Mouse (Mus musculus): Measurements from ENCODE around the gene Hbq1a. TPM values are rescaled to one million over a fixed set of nuclear protein-coding genes. Genes with fewer than 3 reads are reported as not detected.

Hbq1a gene
- polyA plus RNA-seq, 1 experiment from 2014 or later = 0.75 TPM

DNA sequence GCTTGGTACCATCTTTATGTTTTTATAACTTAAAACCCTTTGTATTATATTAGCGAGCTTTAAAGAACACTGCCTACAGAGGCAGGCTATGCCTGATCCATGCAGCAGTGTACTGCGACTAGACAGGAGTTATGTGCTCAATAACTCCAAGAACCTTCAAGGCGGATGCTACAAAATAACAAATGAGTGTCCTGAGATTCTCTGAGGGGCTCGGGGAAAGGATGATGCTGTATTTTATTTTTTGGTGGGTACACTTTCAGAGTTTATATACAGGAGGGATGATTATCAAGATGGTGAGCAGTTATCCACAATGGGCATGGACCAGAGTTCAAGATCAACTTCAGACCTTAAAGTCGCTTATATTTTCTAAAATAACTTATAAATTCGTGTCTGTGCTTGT, 33.1 kb upstream of the Hbq1a start:
- Histone ChIP-seq H3K9me3 (replicated peaks; ENCODE audit: control insufficient read depth, low read length) (no peaks in the 10 kb centered on the region), H3K4me1 (ENCODE audit: control insufficient read depth, insufficient read depth, low read length) (peaks cover 5% of the 10 kb centered on the region; the same call in 1 of the 2 replicates), H3K4me3 (ENCODE audit: low read depth, low read length) (peak overlapping the region; percentile 47), H3K9ac (ENCODE audit: low read length) (peak overlapping the region; percentile 78), H3K36me3 (ENCODE audit: control insufficient read depth, insufficient read depth, low read length) (no peaks in the 10 kb centered on the region; the same call in 1 of the 2 replicates), H3K4me2 (ENCODE audit: low read length) (peak overlapping the region; percentile 50), H3K27ac (ENCODE audit: low read depth, low read length) (peak overlapping the region; percentile 88; the same call in 1 of the 2 replicates), H3K27me3 (replicated peaks; ENCODE audit: control insufficient read depth, insufficient read depth, low read length) (no peaks in the 10 kb centered on the region)
- no peak; the same call in 1 of the 2 replicates for ATAC-seq
- 25% methylated on average over 6 of the region's 6 CpGs for WGBS
- DNase-seq (ENCODE audit: low spot score) = peak; percentile 6

- Histone ChIP-seq H3K9me3 (replicated peaks; ENCODE audit: control insufficient read depth, low read length) (no peaks in the 10 kb centered on the region), H3K4me3 (ENCODE audit: low read depth, low read length) (peak within 1 kb of the TSS; percentile 47), H3K27me3 (replicated peaks; ENCODE audit: control insufficient read depth, insufficient read depth, low read length) (no peaks in the 10 kb centered on the region), H3K36me3 (ENCODE audit: control insufficient read depth, insufficient read depth, low read length) (no peaks in the 10 kb centered on the region; the same call in 1 of the 2 replicates), H3K4me2 (ENCODE audit: low read length) (peak within 1 kb of the TSS; percentile 50), H3K9ac (ENCODE audit: low read length) (peak within 1 kb of the TSS; percentile 78), H3K4me1 (ENCODE audit: control insufficient read depth, insufficient read depth, low read length) (peaks cover 5% of the 10 kb centered on the region; the same call in 1 of the 2 replicates), H3K27ac (ENCODE audit: low read depth, low read length) (peak within 1 kb of the TSS; percentile 88)
- DNase-seq (ENCODE audit: low spot score) (peak; percentile 97), ATAC-seq (peak; percentile 100)
- WGBS = under 1% methylated on average over 54 of the region's 54 CpGs
These were observed 32.5 kb upstream of the Hbq1a start, which contains the start of gene Nprl3 for GRCm38 (mm10) chr11:32267188-32267884. Gene Nprl3 (minus strand): TSS chr11:32267707.

GRCm38 (mm10) chr11:32267964-32268363, 31.9 kb upstream of the Hbq1a start:
- peak overlapping the region; percentile 47 for H3K4me3 ChIP-seq (ENCODE audit: low read depth, low read length)
- H3K4me2 ChIP-seq (ENCODE audit: low read length) = peak overlapping the region; percentile 50
- H3K9ac ChIP-seq (ENCODE audit: low read length) = peak overlapping the region; percentile 78
- H3K27me3 ChIP-seq (replicated peaks; ENCODE audit: control insufficient read depth, insufficient read depth, low read length) = no peaks in the 10 kb centered on the region
- WGBS = 21% methylated on average over 5 of the region's 5 CpGs
- ATAC-seq = peak; percentile 18
- no peaks in the 10 kb centered on the region for H3K9me3 ChIP-seq (replicated peaks; ENCODE audit: control insufficient read depth, low read length)
- no peak for DNase-seq (ENCODE audit: low spot score)
- H3K4me1 ChIP-seq (ENCODE audit: control insufficient read depth, insufficient read depth, low read length) = peaks cover 5% of the 10 kb centered on the region; the same call in 1 of the 2 replicates
- H3K36me3 ChIP-seq (ENCODE audit: control insufficient read depth, insufficient read depth, low read length) = no peaks in the 10 kb centered on the region; the same call in 1 of the 2 replicates
- no peak overlapping the region for H3K27ac ChIP-seq (ENCODE audit: low read depth, low read length)

- Histone ChIP-seq H3K4me2 (ENCODE audit: low read length) (no peak overlapping the region), H3K27ac (ENCODE audit: low read depth, low read length) (no peak overlapping the region), H3K4me1 (ENCODE audit: control insufficient read depth, insufficient read depth, low read length) (peaks cover 5% of the 10 kb centered on the region; the same call in 1 of the 2 replicates), H3K27me3 (replicated peaks; ENCODE audit: control insufficient read depth, insufficient read depth, low read length) (no peaks in the 10 kb centered on the region), H3K9me3 (replicated peaks; ENCODE audit: control insufficient read depth, low read length) (no peaks in the 10 kb centered on the region), H3K9ac (ENCODE audit: low read length) (no peak overlapping the region), H3K4me3 (ENCODE audit: low read depth, low read length) (no peak overlapping the region), H3K36me3 (ENCODE audit: control insufficient read depth, insufficient read depth, low read length) (no peaks in the 10 kb centered on the region)
- 83% methylated on average over 5 of the region's 5 CpGs for WGBS
- no peak for ATAC-seq
- no peak for DNase-seq (ENCODE audit: low spot score)
These were observed 30.9 kb upstream of the Hbq1a start for GRCm38 (mm10) chr11:32268952-32269351.

DNA sequence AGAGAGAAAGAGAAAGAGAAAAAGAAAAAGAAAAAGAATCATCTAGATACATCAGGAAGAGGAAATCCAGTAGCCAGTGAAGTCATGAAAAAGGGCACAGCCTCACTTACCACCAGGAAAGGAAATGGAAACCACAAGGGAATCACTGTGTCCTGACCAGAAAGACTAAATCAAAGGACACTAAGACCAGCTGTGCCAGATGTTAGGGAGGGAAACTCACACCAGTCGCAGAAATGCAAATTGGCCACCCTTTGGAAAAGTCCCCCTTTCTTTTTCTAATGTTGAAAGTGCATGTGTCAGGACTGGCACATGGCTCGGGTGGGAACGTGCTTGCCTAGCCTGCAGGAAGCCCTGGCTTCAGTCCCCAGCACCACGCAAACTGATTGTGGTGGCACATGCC, 28.7 kb upstream of the Hbq1a start:
- Histone ChIP-seq H3K27me3 (replicated peaks; ENCODE audit: control insufficient read depth, insufficient read depth, low read length) (no peaks in the 10 kb centered on the region), H3K27ac (ENCODE audit: low read depth, low read length) (no peak overlapping the region), H3K36me3 (ENCODE audit: control insufficient read depth, insufficient read depth, low read length) (no peaks in the 10 kb centered on the region), H3K4me3 (ENCODE audit: low read depth, low read length) (no peak overlapping the region), H3K9ac (ENCODE audit: low read length) (no peak overlapping the region), H3K4me2 (ENCODE audit: low read length) (no peak overlapping the region), H3K4me1 (ENCODE audit: control insufficient read depth, insufficient read depth, low read length) (peaks cover 5% of the 10 kb centered on the region; the same call in 1 of the 2 replicates), H3K9me3 (replicated peaks; ENCODE audit: control insufficient read depth, low read length) (no peaks in the 10 kb centered on the region)
- ATAC-seq = no peak
- whole genome bisulfite sequencing = 43% methylated on average over 4 of the region's 4 CpGs
- no peak for DNase-seq (ENCODE audit: low spot score)

DNA sequence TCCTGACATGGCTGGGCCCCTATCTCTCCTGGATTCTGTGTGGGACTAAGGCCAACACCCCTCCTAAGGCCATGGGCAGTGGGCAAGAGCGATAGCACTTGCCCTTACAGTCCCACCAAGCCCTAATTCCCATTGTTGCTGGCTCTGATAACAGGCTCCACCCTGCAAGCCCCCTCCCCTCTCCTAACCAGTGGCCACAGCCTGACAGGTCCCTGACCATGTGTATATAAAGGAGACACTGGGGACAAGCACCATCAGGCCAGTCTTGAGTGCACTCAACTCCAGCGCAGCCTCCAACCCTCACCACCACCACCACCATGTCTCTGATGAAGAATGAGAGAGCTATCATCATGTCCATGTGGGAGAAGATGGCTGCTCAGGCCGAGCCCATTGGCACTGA, 23.5 kb upstream of the Hbq1a start, which contains the start of gene Hba-x:
Gene Hba-x (plus strand): TSS at position 54 of the 400 bp plus-strand sequence.
- Histone ChIP-seq H3K4me1 (ENCODE audit: control insufficient read depth, insufficient read depth, low read length) (no peaks in the 10 kb centered on the region), H3K9me3 (replicated peaks; ENCODE audit: control insufficient read depth, low read length) (no peaks in the 10 kb centered on the region), H3K4me3 (ENCODE audit: low read depth, low read length) (no peak within 1 kb of the TSS), H3K9ac (ENCODE audit: low read length) (no peak within 1 kb of the TSS), H3K27me3 (replicated peaks; ENCODE audit: control insufficient read depth, insufficient read depth, low read length) (no peaks in the 10 kb centered on the region), H3K36me3 (ENCODE audit: control insufficient read depth, insufficient read depth, low read length) (no peaks in the 10 kb centered on the region), H3K4me2 (ENCODE audit: low read length) (no peak within 1 kb of the TSS), H3K27ac (ENCODE audit: low read depth, low read length) (no peak within 1 kb of the TSS)
- WGBS = 69% methylated on average over 3 of the region's 3 CpGs
- no peak for ATAC-seq
- no peak for DNase-seq (ENCODE audit: low spot score)

DNA sequence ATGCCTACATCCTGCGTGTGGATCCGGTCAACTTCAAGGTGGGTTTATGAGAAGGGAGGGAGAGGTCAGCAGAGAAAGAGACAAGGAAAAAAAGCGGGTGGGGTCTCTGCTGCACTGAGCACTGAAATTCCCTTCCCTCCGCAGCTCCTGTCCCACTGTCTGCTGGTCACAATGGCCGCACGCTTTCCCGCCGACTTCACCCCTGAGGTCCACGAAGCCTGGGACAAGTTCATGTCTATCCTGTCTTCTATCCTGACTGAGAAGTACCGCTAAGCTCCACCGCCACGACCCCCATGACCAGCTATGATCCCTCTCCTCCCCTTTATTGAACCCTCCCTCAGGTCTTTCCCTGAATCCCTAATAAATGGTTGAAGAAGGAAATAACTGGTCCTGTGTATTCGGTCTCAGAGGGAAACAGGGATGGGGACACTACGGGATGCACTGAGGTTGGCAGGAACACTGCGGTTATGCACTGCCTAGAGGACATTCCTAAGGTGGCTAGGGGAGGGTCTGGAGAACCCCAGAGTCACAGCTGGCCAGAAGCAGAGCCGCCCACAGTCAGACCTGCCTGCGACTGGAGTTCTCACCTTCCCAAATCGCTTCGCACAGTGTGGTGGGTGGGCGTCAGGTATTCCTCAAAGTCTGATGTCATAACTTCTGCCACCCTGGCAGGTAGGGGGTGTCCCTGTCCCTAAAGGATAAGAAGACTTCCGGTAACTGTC, 22.0 kb upstream of the Hbq1a start:
- H3K9ac ChIP-seq (ENCODE audit: low read length) = no peak overlapping the region
- no peaks in the 10 kb centered on the region for H3K9me3 ChIP-seq (replicated peaks; ENCODE audit: control insufficient read depth, low read length)
- H3K4me2 ChIP-seq (ENCODE audit: low read length) = no peak overlapping the region
- H3K27ac ChIP-seq (ENCODE audit: low read depth, low read length) = no peak overlapping the region
- ATAC-seq = no peak
- H3K4me1 ChIP-seq (ENCODE audit: control insufficient read depth, insufficient read depth, low read length) = no peaks in the 10 kb centered on the region
- no peaks in the 10 kb centered on the region for H3K36me3 ChIP-seq (ENCODE audit: control insufficient read depth, insufficient read depth, low read length)
- H3K27me3 ChIP-seq (replicated peaks; ENCODE audit: control insufficient read depth, insufficient read depth, low read length) = no peaks in the 10 kb centered on the region
- H3K4me3 ChIP-seq (ENCODE audit: low read depth, low read length) = no peak overlapping the region
- 78% methylated on average over 21 of the region's 21 CpGs for WGBS
- no peak for DNase-seq (ENCODE audit: low spot score)

GRCm38 (mm10) chr11:32278458-32278957, 21.4 kb upstream of the Hbq1a start:
- ATAC-seq = no peak
- Histone ChIP-seq H3K4me1 (ENCODE audit: control insufficient read depth, insufficient read depth, low read length) (no peaks in the 10 kb centered on the region), H3K4me2 (ENCODE audit: low read length) (no peak overlapping the region), H3K4me3 (ENCODE audit: low read depth, low read length) (no peak overlapping the region), H3K27ac (ENCODE audit: low read depth, low read length) (no peak overlapping the region), H3K27me3 (replicated peaks; ENCODE audit: control insufficient read depth, insufficient read depth, low read length) (no peaks in the 10 kb centered on the region), H3K9ac (ENCODE audit: low read length) (no peak overlapping the region), H3K36me3 (ENCODE audit: control insufficient read depth, insufficient read depth, low read length) (no peaks in the 10 kb centered on the region), H3K9me3 (replicated peaks; ENCODE audit: control insufficient read depth, low read length) (no peaks in the 10 kb centered on the region)
- WGBS = 85% methylated on average over 12 of the region's 12 CpGs
- no peak for DNase-seq (ENCODE audit: low spot score)
